Mouse (Mus musculus) forebrain, embryonic 11.5 days (tissue): ENCODE results near the gene Mbtps2. TPM values are rescaled to one million over a fixed set of nuclear protein-coding genes. Genes with fewer than 3 reads are reported as not detected.

ENCODE experiments used
- ATAC-seq: fragments of 200-750 bp; cut with Nextera tagmentation; replicated peaks from 2 replicates; pipeline ENCODE4 v1.8.0; 2017; ENCODE audit warnings: moderate TSS enrichment; ENCODE audit not compliant: low FRiP score
- DNase-seq: peaks from one replicate; pipeline ENCODE4 v3.0.0-alpha.2; 2017; ENCODE audit warnings: low spot score
- H3K27ac ChIP-seq: fragments of 300-500 bp; sonication (generic); 2 replicates; pipeline ENCODE4 v1.5.1; 2014; ENCODE audit warnings: low read depth, low read length
- H3K27me3 ChIP-seq: fragments of 300-500 bp; sonication (generic); 2 replicates; pipeline ENCODE4 v1.6.1; 2014; ENCODE audit warnings: mild to moderate bottlenecking, low read length, mixed read lengths; ENCODE audit not compliant: control insufficient read depth, insufficient read depth
- H3K36me3 ChIP-seq: fragments of 300-500 bp; sonication (generic); 2 replicates; pipeline ENCODE4 v1.6.1; 2014; ENCODE audit warnings: mild to moderate bottlenecking, low read length, moderate library complexity, mixed read lengths; ENCODE audit not compliant: control insufficient read depth, insufficient read depth
- H3K4me1 ChIP-seq: fragments of 300-500 bp; sonication (generic); replicated peaks from 2 replicates; pipeline ENCODE4 v1.6.1; 2014; ENCODE audit warnings: low read length, mixed read lengths; ENCODE audit not compliant: control insufficient read depth, insufficient read depth
- H3K4me2 ChIP-seq: fragments of 300-500 bp; sonication (generic); 2 replicates; pipeline ENCODE4 v1.6.1; 2014; ENCODE audit warnings: low read depth, mild to moderate bottlenecking, low read length, moderate library complexity, mixed read lengths; ENCODE audit not compliant: severe bottlenecking
- H3K4me3 ChIP-seq: fragments of 300-500 bp; sonication (generic); 2 replicates; pipeline ENCODE4 v1.5.1; 2014; ENCODE audit warnings: low read depth, low read length
- H3K9ac ChIP-seq: fragments of 300-500 bp; sonication (generic); 2 replicates; pipeline ENCODE4 v1.6.1; 2014; ENCODE audit warnings: low read length
- H3K9me3 ChIP-seq: fragments of 300-500 bp; sonication (generic); 2 replicates; pipeline ENCODE4 v1.6.1; 2016; ENCODE audit warnings: low read length, mixed read lengths; ENCODE audit not compliant: control insufficient read depth
- WGBS: fragments of 180-500 bp; shearing (Covaris S2); extraction: QIAGEN DNeasy Blood & Tissue Kit; methylation state at CpG from one replicate; pipeline ENCODE4 v1.1.7; 2014; 5-methylcytosine and 5-hydroxymethylcytosine counted together
- polyA plus RNA-seq: library from polyadenylated mRNA; unstranded; fragments of >200 nt; fragmentation: Nextera tagmentation; extraction: Ambion mirVana; gene quantifications from 2 replicates; pipeline ENCODE4 v1.2.1, GENCODE M21; 2014

Gene Mbtps2
- polyA plus RNA-seq, 1 experiment from 2014 or later = 30.7 TPM

DNA sequence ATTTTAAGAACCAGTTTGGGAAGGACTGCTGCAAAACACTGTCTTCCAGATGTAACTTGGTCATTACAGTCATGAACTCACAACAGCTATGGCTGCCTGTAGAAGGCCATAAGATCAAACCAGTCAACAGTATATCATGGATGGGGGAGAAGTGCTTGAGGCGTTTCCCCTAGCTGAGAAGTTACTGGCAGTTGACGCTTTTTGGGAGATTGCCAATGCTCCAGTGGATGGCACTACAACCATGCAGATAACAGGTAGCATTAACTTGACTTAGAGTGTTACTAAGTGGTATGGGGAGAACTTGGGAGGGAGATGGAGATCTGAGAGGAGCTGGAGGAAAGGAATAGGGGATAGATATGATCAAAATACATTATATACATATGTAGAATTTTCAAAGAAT, 23.8 kb downstream of the Mbtps2 start:
- Histone ChIP-seq H3K9ac (no peak overlapping the region), H3K9me3 (no peaks in the 10 kb centered on the region), H3K4me2 (no peak overlapping the region), H3K4me3 (no peak overlapping the region), H3K27ac (no peak overlapping the region), H3K36me3 (no peaks in the 10 kb centered on the region), H3K27me3 (no peaks in the 10 kb centered on the region), H3K4me1 (no peaks in the 10 kb centered on the region)
- WGBS = 82% methylated on average over 2 of the region's 2 CpGs
- ATAC-seq (no peak), DNase-seq (no peak)

DNA sequence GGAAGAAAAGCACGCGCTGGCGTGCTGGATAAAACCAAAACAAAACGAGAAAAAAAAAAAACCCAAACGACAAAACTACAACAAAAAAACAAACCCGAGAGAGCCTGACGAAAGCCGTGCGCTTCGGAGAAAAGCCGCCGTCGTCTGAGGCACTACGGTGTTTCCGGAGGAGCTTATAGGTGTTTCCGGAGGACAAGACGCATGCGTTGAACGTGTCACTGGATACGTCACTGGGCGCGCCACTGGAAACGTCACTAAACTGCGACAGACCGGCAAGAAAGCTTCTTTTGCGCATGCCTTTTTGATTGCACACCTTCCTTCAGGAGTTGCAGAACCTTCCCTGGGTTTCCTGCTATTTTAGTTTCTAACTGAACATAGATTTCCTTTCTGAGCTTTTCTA, 29.7 kb downstream of the Mbtps2 start, which contains the start of gene Yy2:
Yy2 (minus strand) TSS at position 146 of the 400 bp plus-strand sequence.
- DNase-seq (no peak), ATAC-seq (no peak)
- H3K9me3 ChIP-seq = no peaks in the 10 kb centered on the region
- no peak within 1 kb of the TSS for H3K9ac ChIP-seq
- H3K4me3 ChIP-seq = no peak within 1 kb of the TSS
- no peak within 1 kb of the TSS for H3K4me2 ChIP-seq
- H3K36me3 ChIP-seq = no peaks in the 10 kb centered on the region; the same call in 1 of the 2 replicates
- no peaks in the 10 kb centered on the region for H3K4me1 ChIP-seq
- no peaks in the 10 kb centered on the region for H3K27me3 ChIP-seq
- 89% methylated on average over 26 of the region's 26 CpGs for WGBS
- H3K27ac ChIP-seq = no peak within 1 kb of the TSS

DNA sequence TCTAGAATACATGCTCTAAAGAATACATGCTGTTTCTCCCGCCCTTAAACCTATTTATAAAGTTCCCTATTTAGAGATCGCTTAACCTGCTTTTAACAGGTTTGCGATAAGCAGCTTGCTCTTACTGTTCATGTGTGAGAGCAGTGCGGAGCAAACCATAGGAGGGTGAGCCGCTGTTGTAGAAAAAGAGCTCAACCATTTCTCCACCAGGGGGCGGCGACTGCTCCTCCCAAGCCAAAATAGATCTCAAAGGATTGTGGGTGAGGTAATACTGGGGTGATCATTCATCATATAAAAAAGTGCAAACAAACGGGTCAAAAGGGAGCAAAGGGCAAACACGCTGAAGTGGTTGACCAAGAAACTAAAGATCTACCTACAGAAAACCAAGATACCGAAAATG, 34.7 kb downstream of the Mbtps2 start:
- no peaks in the 10 kb centered on the region for H3K4me1 ChIP-seq
- H3K9ac ChIP-seq = no peak overlapping the region
- no peaks in the 10 kb centered on the region for H3K9me3 ChIP-seq
- no peaks in the 10 kb centered on the region for H3K27me3 ChIP-seq
- ATAC-seq (no peak), DNase-seq (no peak)
- H3K4me3 ChIP-seq = no peak overlapping the region
- no peaks in the 10 kb centered on the region; the same call in 1 of the 2 replicates for H3K36me3 ChIP-seq
- H3K4me2 ChIP-seq = no peak overlapping the region
- WGBS = 77% methylated on average over 10 of the region's 10 CpGs
- H3K27ac ChIP-seq = no peak overlapping the region

DNA sequence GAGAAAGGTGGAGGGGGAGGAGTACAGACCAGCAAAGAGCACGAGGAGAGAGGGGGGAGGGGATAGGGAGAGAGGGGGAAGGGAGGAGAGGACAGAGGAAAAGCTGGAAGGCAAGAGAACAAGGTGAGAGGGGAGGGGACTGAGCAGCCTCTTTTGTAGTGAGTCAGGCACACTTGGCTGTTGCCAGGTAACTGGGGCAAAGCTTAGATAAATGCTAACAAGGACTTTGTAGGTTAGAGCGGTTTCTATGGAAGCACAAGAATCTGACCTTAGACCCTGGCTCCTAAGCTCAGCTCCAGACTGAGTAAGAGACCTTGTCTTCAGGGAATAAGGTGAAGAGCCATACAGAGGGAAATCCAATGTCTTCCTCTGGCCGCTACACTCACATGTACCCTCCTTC, 51.4 kb downstream of the Mbtps2 start:
- 25% methylated on average over 3 of the region's 3 CpGs for WGBS

DNA sequence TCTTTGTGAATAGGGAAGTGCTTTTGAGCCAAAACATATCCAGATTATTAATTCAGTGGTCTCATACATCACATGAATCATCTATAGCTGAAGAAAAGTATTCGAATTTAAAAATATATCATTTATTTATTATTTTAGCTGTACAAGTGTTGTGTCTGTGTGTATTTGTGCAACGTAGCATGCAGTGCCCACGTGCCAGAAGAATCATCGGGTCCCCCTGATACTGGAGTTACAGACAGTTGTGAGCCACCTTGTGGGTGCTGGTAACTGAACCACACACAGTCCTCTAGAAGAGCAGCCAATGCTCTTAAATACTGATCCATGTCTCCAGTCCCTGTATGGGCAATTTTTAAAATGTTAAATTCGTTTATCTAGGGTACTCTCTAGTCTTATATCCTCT, 92.1 kb downstream of the Mbtps2 start:
- no peak overlapping the region for H3K4me2 ChIP-seq
- H3K27me3 ChIP-seq = no peaks in the 10 kb centered on the region
- no peaks in the 10 kb centered on the region for H3K4me1 ChIP-seq
- no peaks in the 10 kb centered on the region for H3K36me3 ChIP-seq
- no peak overlapping the region for H3K27ac ChIP-seq
- H3K4me3 ChIP-seq = no peak overlapping the region
- DNase-seq (no peak), ATAC-seq (no peak)
- H3K9ac ChIP-seq = no peak overlapping the region
- no peaks in the 10 kb centered on the region for H3K9me3 ChIP-seq
- 72% methylated on average over 5 of the region's 5 CpGs for WGBS

More for the DNA sequence above, 51.4 kb downstream of the Mbtps2 start:
- H3K4me1 ChIP-seq = no peaks in the 10 kb centered on the region
- ATAC-seq (peak; percentile 83), DNase-seq (no peak)
- no peak overlapping the region for H3K27ac ChIP-seq
- no peaks in the 10 kb centered on the region for H3K9me3 ChIP-seq
- H3K27me3 ChIP-seq = no peaks in the 10 kb centered on the region
- H3K4me2 ChIP-seq = no peak overlapping the region
- no peak overlapping the region for H3K9ac ChIP-seq
- no peak overlapping the region for H3K4me3 ChIP-seq
- H3K36me3 ChIP-seq = no peaks in the 10 kb centered on the region

DNA sequence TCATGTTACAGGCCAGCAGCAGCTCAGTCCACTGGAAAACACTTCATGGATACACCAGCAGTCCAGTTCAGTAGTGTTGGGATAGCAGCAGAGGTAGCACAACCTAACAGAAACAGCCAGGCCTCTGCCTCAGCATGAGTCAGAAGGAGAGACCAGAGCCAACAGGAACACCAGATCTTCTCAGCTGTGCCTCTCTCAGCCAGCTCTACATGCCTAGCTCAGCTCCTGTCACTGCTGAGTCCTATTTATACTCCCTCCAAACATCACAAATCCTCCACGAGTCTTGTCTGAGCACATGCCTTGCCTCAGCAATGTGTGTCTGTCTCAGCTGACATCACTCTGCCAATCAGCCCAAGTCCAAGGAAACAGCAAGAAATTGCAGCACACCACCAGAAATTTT, 94.0 kb downstream of the Mbtps2 start:
- Histone ChIP-seq H3K27ac (no peak overlapping the region), H3K9me3 (no peaks in the 10 kb centered on the region), H3K27me3 (no peaks in the 10 kb centered on the region), H3K4me1 (no peaks in the 10 kb centered on the region), H3K4me3 (no peak overlapping the region), H3K4me2 (no peak overlapping the region), H3K36me3 (no peaks in the 10 kb centered on the region), H3K9ac (no peak overlapping the region)
- no peak for ATAC-seq
- WGBS = 75% methylated on average over 1 of the region's 1 CpGs
- DNase-seq = no peak

DNA sequence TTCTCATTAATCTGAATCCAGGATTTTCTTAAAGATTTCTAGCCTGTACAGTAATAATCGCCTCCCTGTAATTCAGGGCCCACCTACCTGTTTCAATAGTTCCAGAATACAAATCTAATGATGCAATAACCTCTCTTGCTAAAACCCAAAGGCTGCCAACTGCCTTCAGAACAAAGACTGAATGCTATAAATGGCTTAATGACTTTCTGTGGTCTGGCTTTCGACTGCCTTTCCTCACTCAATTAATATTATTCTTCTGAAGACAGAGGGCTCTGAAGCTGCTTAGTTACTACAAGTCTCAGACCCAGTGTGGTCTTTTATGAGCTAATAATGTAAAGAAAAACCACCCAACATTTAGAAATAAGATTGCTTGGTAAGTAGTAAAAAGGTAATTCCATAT, 96.6 kb downstream of the Mbtps2 start:
- Histone ChIP-seq H3K4me2 (no peak overlapping the region), H3K9ac (no peak overlapping the region), H3K36me3 (no peaks in the 10 kb centered on the region), H3K9me3 (no peaks in the 10 kb centered on the region), H3K4me3 (no peak overlapping the region), H3K4me1 (no peaks in the 10 kb centered on the region), H3K27ac (no peak overlapping the region), H3K27me3 (no peaks in the 10 kb centered on the region)
- DNase-seq = no peak
- 74% methylated on average over 2 of the region's 2 CpGs for WGBS
- no peak for ATAC-seq

DNA sequence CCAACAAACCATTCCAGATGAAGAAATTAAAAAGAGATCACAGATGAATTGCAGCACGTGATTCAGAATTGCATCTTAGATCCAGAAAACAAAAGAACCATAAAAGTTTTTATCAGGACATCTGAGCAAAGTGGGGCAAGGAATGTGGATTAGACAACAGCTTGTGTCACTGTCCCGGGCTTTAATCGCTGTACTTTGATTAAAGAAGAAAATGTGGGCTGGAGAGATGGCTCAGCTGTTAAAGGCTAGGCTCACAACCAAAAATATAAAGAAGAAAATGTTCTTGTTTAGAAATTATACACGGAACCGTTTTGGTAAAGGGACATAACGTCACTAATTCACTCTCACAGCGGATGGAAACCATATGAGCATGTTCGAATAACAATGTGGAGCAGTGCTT, 98.5 kb downstream of the Mbtps2 start:
- 85% methylated on average over 8 of the region's 8 CpGs for WGBS
- Histone ChIP-seq H3K27me3 (no peaks in the 10 kb centered on the region), H3K4me2 (no peak overlapping the region), H3K9ac (no peak overlapping the region), H3K9me3 (no peaks in the 10 kb centered on the region), H3K27ac (no peak overlapping the region), H3K4me3 (no peak overlapping the region), H3K4me1 (no peaks in the 10 kb centered on the region), H3K36me3 (no peaks in the 10 kb centered on the region)
- DNase-seq (no peak), ATAC-seq (no peak)

DNA sequence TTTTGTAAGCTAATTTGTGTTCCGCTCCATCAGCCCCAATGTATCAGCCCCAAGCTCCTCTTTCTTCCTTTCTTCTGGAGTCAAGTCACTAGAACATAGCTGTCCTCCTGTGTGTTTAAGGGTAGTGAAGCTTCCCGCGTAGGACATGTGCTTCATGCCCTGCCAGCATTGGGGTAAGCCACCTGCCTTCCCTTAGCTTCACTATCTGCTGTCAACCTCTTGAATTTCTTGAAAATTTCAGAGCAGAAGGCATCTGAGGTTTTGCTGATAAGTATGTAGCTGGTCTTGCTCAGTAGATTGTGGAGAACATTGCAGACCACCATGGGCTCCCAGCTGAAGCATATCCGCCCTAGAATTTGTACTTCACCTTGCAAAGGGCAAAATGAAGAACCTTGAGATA, 105.4 kb downstream of the Mbtps2 start:
- Histone ChIP-seq H3K4me1 (no peaks in the 10 kb centered on the region; the same call in 1 of the 2 replicates), H3K9me3 (no peaks in the 10 kb centered on the region), H3K4me2 (no peak overlapping the region), H3K36me3 (no peaks in the 10 kb centered on the region), H3K27ac (no peak overlapping the region), H3K4me3 (no peak overlapping the region), H3K27me3 (no peaks in the 10 kb centered on the region), H3K9ac (no peak overlapping the region)
- ATAC-seq (no peak), DNase-seq (no peak)
- WGBS = 73% methylated on average over 4 of the region's 4 CpGs
